Mouse (Mus musculus) heart, adult 9 months (tissue): ENCODE results near the gene Edem1.
"Not testable (repeated sequence)": the region's sequence is repeated elsewhere in the genome, so short reads cannot be mapped to it uniquely, and the experiment has no call there.

Experiments used
- DNase-seq, 2 experiments: peaks; one replicate each; pipeline ENCODE4 v3.0.0; 2022; ENCODE audit warnings: low spot score in 2 of 2

Gene Edem1

DNA sequence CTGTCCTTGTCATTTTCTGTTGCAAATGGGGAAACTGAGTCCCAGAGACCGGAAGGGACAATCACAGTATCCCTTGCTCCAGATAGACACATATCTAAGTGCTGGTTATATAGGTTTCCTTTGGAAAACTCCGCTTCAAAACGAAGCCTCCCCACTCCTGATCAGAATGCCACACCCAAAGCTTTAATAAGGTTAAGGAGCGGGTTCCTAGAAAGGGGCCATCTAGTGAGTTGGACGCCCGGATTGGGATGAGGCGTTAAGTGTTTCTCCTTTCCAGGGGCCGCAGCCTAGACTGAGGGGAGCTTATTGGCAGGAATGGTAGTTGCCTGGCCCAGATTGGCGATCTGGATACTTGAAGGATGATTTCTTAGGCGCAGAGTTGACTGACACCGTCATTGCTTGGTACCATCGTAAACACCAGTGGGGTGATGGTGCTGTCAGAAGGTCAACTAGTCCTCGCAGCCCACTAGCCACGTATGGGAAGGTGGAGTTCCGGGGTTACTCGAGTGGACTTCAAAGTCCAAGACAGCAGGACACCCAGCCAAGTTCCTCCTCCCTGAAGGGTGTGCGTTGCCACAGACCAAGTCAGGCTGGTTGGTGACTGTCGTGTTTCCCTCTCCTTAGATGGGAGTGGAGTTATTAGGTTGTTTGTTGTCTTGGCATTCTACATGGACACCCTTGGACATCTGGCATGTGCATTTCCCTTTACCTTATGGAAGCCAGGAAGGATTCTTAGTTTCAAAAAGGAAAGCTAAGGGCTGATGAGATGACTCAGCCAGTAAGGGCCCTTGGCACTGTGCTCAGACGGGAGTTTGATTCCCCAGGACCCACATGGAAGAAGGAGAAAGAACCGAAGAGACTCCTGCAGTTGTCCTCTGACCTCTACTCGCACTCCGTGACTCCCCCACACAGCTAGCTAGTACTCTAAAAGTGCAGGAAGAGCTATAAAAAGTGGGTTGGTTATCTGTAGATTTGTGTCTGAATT lies 1.2 kb downstream of the Edem1 start:
- peak; percentile 47 to 48 for DNase-seq

GRCm38 (mm10) chr6:108832170-108832569 lies 3.7 kb downstream of the Edem1 start:
- no peak for DNase-seq

DNA sequence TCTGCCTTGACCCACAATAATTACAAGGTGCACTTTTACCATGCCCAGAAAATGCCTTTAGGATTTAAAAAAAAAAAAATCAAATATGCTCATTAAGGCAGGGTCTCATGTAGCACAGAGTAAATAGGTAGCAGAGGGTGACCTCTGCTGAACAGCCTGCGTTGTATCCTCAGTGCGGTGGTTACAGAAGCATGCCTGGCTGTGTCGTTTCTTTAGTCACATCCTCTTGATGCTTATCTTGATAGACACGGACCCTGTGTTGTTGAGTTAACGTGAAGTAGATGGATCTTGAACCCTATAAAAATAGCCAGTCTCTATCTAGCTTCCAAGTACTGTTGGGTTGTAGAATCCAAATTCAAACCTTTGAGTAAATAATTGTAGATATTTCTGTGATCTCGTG lies 4.5 kb downstream of the Edem1 start:
- DNase-seq = no peak

GRCm38 (mm10) chr6:108833963-108834697 lies 5.7 kb downstream of the Edem1 start:
- no peak for DNase-seq

GRCm38 (mm10) chr6:108835765-108836691 lies 7.6 kb downstream of the Edem1 start:
- peak; percentile 56 to 58 for DNase-seq

DNA sequence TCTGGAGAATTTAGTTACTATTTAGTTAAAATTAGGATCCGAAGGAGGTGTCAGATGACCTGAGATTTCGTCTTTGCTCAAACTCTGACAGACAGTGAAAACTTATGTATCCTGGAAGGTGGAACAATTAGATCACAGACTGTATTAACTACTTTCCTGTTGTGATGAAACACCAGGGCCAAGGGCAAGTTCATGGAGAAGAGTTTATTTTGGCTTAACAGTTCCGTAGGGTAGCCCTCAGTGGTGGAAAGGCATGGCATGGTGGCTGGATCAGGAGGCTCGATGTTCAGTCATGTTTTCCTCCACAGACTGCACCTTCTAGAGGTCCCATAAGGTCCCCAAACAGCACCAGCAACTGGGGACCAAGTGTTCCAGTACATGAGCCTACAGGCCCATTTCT lies 8.6 kb downstream of the Edem1 start:
- no peak for DNase-seq

GRCm38 (mm10) chr6:108837958-108838357 lies 9.5 kb downstream of the Edem1 start:
- no peak for DNase-seq

GRCm38 (mm10) chr6:108839432-108839831 lies 11.0 kb downstream of the Edem1 start:
- no peak for DNase-seq

- no peak for DNase-seq
Measured at GRCm38 (mm10) chr6:108840861-108841640, 12.6 kb downstream of the Edem1 start.

DNA sequence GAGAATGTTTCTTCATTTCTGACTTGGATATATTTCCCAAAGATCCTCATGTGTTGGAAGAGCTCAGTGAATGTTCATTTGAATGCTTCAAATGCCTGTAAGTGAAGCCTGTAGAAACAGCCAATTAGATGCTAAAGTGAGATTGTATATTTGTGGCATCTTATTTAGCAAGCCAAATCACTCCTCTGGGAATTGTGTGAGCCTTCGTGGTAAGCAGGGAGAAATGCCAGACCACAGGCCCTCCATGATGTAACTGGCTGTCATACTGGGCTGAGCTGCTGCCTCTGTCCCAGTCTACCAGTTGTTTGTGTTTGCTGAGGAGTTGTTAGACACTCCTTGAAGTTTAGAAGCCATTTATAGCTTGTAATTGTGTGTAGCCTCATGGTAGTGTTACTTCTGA lies 15.2 kb downstream of the Edem1 start:
- no peak for DNase-seq

GRCm38 (mm10) chr6:108844093-108844492 lies 15.7 kb downstream of the Edem1 start:
- no peak for DNase-seq

DNA sequence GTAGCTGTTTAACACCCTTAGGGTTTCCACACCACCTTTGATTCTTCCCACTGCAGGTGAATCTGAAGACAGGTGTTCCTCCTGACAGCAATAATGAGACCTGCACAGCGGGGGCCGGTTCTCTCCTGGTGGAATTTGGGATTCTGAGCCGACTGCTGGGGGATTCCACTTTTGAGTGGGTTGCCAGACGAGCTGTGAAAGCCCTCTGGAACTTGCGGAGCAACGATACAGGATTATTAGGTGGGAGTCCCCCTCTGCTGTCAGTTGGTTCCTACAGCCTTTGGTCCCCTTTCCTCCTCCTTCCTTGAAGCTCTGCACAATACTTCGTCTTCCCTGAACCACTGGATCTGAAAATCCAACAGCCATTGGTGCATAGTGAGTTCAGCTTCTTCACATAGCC lies 16.3 kb downstream of the Edem1 start:
- no peak for DNase-seq

GRCm38 (mm10) chr6:108852088-108852670 lies 23.7 kb downstream of the Edem1 start:
- DNase-seq = no peak

GRCm38 (mm10) chr6:108852986-108853385 lies 24.5 kb downstream of the Edem1 start:
- no peak for DNase-seq

GRCm38 (mm10) chr6:108858583-108858982 lies 30.1 kb downstream of the Edem1 start:
- DNase-seq = no peak

GRCm38 (mm10) chr6:108861226-108861625 lies 32.8 kb downstream of the Edem1 start:
- DNase-seq = no peak

- peak in 1 of 2 experiments; percentile 1 for DNase-seq
Measured at GRCm38 (mm10) chr6:108862548-108862947, 34.1 kb downstream of the Edem1 start.

- DNase-seq = no peak
Measured at GRCm38 (mm10) chr6:108866317-108866716, 37.9 kb downstream of the Edem1 start.

GRCm38 (mm10) chr6:108869031-108869430 lies 40.6 kb downstream of the Edem1 start:
- DNase-seq = not testable (repeated sequence)

DNA sequence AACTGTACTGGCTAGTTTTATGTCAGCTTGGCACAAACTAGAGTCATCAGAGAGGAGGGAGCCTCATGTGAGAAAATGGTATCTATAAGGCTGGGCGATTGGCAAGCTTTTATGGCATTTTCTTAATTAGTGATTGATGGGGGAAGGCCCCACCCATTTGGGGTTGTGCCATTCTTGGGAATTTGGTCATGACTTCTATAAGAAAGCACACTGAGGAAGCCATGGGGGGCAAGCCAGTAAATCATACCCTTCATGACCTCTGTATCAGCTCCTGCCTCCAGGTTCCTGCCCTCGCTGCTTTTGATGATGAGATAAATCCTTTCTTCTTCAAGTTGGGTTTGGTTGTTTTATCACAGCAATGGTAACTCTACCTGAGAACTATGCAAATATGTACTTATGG lies 42.0 kb downstream of the Edem1 start:
- no peak for DNase-seq
